Mouse (Mus musculus) forebrain, embryonic 14.5 days (tissue): ENCODE data around the gene Gm28308. TPM values are rescaled to one million over a fixed set of nuclear protein-coding genes. Genes with fewer than 3 reads are reported as not detected.

Experiments used
- ATAC-seq: fragments of 200-750 bp; cut with Nextera tagmentation; 2 replicates; pipeline ENCODE4 v1.8.0; 2017; ENCODE audit warnings: mild to moderate bottlenecking, moderate library complexity
- DNase-seq: peaks from one replicate; pipeline ENCODE4 v3.0.0-alpha.2; 2015; ENCODE audit warnings: low spot score
- H3K27ac ChIP-seq: fragments of 300-500 bp; sonication (generic); 2 replicates; pipeline ENCODE4 v1.5.1; 2014; ENCODE audit warnings: low read depth, mild to moderate bottlenecking, control low read depth, low read length, moderate library complexity
- H3K27me3 ChIP-seq: fragments of 300-500 bp; sonication (generic); replicated peaks from 2 replicates; pipeline ENCODE4 v1.6.1; 2014; ENCODE audit warnings: low read length, control low read depth, mixed read lengths; ENCODE audit not compliant: control insufficient read depth, insufficient read depth
- H3K36me3 ChIP-seq: fragments of 300-500 bp; sonication (generic); 2 replicates; pipeline ENCODE4 v1.6.1; 2014; ENCODE audit warnings: low read length, control low read depth; ENCODE audit not compliant: control insufficient read depth, insufficient read depth
- H3K4me1 ChIP-seq: fragments of 300-500 bp; sonication (generic); 2 replicates; pipeline ENCODE4 v1.6.1; 2014; ENCODE audit warnings: antibody characterized with exemption, low read length, control low read depth; ENCODE audit not compliant: control insufficient read depth, insufficient read depth
- H3K4me2 ChIP-seq: fragments of 300-500 bp; sonication (generic); 2 replicates; pipeline ENCODE4 v1.6.1; 2014; ENCODE audit warnings: mild to moderate bottlenecking, control low read depth, low read length
- H3K4me3 ChIP-seq: fragments of 300-500 bp; sonication (generic); 2 replicates; pipeline ENCODE4 v1.5.1; 2014; ENCODE audit warnings: low read depth, low read length, control low read depth
- H3K9ac ChIP-seq: fragments of 300-500 bp; sonication (generic); 2 replicates; pipeline ENCODE4 v1.6.1; 2014; ENCODE audit warnings: mild to moderate bottlenecking, low read length, control low read depth, moderate library complexity
- H3K9me3 ChIP-seq: fragments of 300-500 bp; sonication (generic); replicated peaks from 2 replicates; pipeline ENCODE4 v1.6.1; 2016; ENCODE audit warnings: low read length, control low read depth, mixed read lengths; ENCODE audit not compliant: control insufficient read depth
- WGBS: fragments of 180-500 bp; shearing (Covaris S2); extraction: QIAGEN DNeasy Blood & Tissue Kit; methylation state at CpG from one replicate; pipeline ENCODE4 v1.1.7; 2014; 5-methylcytosine and 5-hydroxymethylcytosine counted together
- polyA plus RNA-seq: library from polyadenylated mRNA; unstranded; fragments of >200 nt; fragmentation: Nextera tagmentation; extraction: Ambion mirVana; gene quantifications from 2 replicates; pipeline ENCODE4 v1.2.1, GENCODE M21; 2014

Gene Gm28308
- polyA plus RNA-seq, 1 experiment from 2014 or later = not detected

DNA sequence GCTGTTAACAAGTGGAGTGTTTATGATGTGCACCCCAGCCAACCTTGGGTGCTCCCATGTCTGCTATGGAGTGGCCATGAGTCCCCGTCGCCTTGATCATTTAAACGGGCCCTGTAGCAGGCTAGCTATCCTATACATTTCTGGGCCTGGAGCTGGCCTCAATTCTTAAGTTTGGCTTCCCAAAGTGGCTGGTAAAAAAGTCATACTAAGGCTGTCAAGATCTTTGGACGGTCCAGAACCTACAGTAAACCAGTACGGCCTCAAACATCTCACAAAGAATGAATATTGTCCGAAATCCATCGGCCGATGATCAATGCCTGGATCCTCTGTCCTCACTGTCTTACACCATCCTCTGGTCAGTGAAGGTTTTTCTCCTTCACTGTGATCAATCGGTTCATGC lies 22.1 kb upstream of the Gm28308 start:
- Histone ChIP-seq H3K9me3 (no peaks in the 10 kb centered on the region), H3K9ac (no peak overlapping the region), H3K4me2 (no peak overlapping the region), H3K27ac (no peak overlapping the region), H3K36me3 (no peaks in the 10 kb centered on the region), H3K4me1 (no peaks in the 10 kb centered on the region), H3K27me3 (peaks cover 93% of the 10 kb centered on the region), H3K4me3 (no peak overlapping the region)
- no peak for DNase-seq
- ATAC-seq = no peak
- 30% methylated on average over 9 of the region's 9 CpGs for WGBS

DNA sequence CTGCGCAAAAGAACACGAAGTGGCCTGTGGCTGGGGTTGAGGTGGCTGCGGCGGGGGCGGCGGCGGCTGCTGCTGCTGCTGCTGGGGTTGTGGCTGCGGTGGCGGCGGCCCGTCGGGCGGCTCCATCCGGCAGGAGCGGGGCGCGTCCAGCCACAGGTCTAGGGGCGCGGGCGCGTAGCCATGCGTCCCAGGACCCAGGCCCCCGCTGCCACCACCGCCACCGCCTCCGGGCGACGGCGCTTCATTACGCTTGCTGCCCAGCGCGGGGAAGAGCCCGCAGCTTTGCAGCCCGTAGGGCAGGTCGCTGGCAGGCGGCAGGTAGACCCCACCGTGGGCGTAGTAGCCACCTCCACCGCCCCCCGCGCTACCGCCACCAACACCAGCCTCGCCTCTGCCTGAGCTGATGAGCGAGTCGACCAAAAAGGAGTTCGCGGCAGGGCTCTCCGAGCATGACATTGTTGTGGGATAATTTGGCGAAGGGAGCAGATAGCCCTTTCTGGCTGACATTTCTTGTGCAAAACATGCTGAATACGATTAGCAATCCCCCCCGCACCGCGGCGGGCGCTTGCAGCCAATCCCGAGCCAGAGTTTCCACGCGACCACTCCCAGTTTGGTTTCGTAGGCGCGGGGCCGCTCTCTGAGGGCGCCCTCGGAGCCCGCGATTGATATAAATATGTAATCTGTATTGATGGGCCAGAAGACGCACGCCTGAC lies 21.4 kb upstream of the Gm28308 start:
- DNase-seq (no peak), ATAC-seq (no peak)
- Histone ChIP-seq H3K27me3 (peaks cover 92% of the 10 kb centered on the region), H3K27ac (no peak overlapping the region), H3K4me2 (no peak overlapping the region), H3K9me3 (no peaks in the 10 kb centered on the region), H3K36me3 (no peaks in the 10 kb centered on the region), H3K4me1 (no peaks in the 10 kb centered on the region), H3K9ac (no peak overlapping the region), H3K4me3 (no peak overlapping the region)
- under 1% methylated on average over 61 of the region's 68 CpGs for WGBS

DNA sequence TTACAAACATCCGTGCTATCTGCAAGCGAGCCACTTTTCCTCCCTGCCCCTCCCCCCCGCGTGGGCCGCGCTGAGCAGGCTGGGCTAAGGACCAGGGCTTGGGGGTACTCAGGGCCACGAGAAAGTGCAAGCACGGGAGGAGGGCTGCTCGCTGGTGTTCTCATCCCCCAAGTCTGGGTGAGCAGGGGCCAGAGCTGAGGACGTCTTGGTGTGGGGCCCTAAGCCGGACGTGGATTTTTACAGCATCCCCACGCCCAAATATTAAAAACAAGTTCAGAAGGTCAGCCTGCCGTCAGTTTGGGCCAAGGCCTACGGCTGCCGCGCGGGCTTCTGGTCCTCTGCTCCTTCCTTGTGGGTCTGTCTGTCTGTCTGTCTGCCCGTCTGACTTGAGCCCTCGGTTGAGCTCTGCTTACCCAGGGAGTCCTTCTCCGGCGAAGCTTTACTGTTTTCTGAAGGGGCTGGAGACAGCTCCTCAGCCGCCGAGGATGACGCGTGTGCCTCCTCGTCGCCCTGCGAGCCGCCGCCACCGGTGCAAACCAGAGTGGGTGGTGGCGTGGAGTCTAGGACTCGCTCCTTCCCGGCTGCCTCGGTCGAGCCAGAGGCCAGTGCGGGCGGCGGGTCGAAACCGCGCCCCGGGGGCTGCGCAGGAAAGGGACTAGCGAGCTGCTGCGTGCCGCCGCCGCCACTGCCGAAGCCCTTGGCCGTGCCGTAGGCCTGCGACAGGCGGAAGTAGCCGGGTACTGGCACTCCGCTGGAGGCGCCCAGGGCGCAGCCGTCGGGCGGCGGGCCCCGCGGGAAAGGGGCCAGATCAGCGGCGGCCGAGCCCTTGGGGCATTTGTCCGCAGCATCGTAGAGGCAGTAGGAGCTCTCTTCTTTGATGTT lies 20.6 kb upstream of the Gm28308 start:
- Histone ChIP-seq H3K27ac (no peak overlapping the region), H3K9me3 (no peaks in the 10 kb centered on the region), H3K4me1 (no peaks in the 10 kb centered on the region), H3K4me3 (no peak overlapping the region), H3K27me3 (peaks cover 94% of the 10 kb centered on the region), H3K36me3 (no peaks in the 10 kb centered on the region), H3K9ac (no peak overlapping the region), H3K4me2 (no peak overlapping the region)
- ATAC-seq (no peak), DNase-seq (no peak)
- WGBS = 1% methylated on average over 68 of the region's 70 CpGs

DNA sequence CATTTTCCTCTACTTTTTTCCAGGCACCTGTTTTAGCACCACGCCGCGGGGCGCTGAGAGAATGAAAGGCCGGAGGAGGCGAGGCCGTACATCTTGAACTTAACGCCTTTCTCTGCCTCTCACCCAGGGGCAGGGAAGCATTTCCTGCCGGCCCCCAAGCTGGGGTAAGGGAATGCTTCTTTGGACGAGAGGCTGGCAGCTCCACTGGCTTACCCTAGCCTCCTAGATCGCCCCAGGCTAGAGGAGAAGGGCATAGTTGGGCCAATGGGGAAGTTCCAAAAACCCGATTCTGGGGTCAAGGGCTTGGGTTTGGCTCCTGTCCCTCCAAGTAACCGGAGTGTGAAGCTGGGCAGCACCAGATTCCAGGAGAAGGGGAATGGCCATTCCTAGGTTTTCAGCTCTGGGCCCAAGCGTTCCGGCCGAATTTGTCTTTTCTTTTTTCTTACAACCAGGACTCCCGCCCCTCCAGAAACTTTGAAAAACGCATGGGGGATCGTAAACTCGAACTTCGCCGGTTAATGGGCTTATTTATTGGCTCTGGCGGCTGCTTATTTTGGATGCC lies 19.9 kb upstream of the Gm28308 start:
- ATAC-seq (no peak), DNase-seq (no peak)
- no peaks in the 10 kb centered on the region for H3K4me1 ChIP-seq
- 2% methylated on average over 23 of the region's 23 CpGs for WGBS
- no peak overlapping the region for H3K4me3 ChIP-seq
- no peak overlapping the region for H3K27ac ChIP-seq
- no peak overlapping the region for H3K9ac ChIP-seq
- H3K27me3 ChIP-seq = peaks cover 93% of the 10 kb centered on the region
- no peaks in the 10 kb centered on the region for H3K9me3 ChIP-seq
- H3K4me2 ChIP-seq = no peak overlapping the region
- no peaks in the 10 kb centered on the region for H3K36me3 ChIP-seq

DNA sequence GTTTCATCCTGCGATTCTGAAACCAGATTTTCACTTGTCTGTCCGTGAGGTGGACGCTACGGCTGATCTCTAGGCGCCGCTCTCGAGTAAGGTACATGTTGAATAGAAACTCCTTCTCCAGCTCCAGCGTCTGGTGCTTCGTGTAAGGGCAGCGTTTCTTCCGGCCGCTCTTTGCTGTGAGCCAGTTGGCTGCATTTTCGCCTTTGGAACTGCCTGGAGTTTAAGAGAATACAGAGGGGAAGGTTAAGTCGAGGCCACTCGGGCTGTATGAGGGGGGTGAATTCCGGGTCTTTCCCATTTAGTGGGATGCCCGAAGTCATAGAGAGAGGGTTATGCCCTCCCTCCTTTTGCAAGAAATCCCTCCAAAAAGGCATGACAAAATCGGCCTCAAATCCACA lies 19.4 kb upstream of the Gm28308 start:
- no peak overlapping the region for H3K4me2 ChIP-seq
- H3K9me3 ChIP-seq = no peaks in the 10 kb centered on the region
- ATAC-seq (no peak), DNase-seq (no peak)
- H3K27me3 ChIP-seq = peaks cover 93% of the 10 kb centered on the region
- H3K4me3 ChIP-seq = no peak overlapping the region
- no peaks in the 10 kb centered on the region for H3K4me1 ChIP-seq
- H3K36me3 ChIP-seq = no peaks in the 10 kb centered on the region
- no peak overlapping the region for H3K27ac ChIP-seq
- under 1% methylated on average over 18 of the region's 18 CpGs for WGBS
- no peak overlapping the region for H3K9ac ChIP-seq

DNA sequence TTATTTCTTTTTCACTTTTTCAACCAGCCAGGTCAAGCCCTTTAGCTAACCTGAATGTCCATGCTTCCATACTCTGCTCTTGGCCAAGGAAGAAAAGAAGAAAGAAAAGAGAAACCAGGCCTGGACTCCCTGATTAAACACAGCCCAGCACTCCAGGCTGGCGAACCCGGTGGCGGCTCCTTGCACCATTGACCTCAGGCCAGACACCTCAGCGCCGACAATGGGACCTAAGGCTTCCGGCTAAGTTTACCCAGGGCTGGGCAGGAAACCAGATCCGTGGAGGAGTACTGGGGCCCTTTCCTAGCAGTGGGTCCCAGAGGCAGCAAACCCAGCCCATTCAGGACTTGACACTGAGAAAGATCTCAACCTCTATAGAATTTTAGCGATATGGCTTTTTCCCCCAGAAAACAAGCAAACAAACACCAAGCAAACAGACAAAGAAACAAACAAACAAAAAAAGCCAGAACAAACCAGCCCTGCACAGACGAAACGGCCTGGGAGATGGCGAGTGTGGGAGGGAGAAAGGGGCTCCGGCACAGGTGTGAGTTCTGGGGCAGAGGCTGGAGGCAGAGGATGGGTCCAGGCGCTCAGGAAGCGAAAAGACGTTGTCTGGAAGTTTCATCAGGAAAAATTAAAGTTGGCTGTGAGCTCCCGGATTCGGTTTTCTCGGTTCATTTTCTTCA lies 18.9 kb upstream of the Gm28308 start:
- under 1% methylated on average over 18 of the region's 18 CpGs for WGBS

DNA sequence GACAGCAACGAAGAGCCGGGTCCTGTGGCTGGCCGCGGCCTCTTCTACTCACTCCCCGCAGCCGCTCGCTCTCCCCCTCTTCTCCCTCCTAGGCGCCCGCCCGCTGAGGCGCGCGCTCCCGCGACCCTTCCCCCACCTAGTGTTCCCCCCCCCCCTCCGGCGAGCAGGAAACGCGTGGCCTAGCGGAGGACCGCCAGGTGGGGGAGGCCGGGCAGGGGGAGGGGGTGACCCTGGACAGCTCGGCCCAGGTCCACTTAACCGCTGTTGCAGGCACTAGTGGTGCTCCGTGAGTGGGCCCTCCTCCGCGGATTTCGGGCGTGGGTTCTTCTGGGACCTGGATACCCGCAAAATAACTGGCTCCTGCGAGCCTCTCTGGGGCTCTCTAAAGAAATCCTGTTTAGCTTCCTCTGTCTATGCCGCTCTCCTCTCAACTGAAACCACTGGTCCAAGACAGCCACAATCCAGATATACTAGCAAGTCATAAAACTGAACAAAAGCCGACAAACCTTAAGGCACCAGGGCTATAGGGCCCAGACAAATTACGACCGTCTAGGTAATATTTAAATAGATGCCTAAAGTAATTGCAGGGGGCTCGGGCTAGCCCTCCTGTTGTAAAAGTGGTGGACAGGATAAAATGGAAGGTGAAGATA lies 17.5 kb upstream of the Gm28308 start, which contains the start of gene Hoxa9:
TSS of gene Hoxa9 (minus strand) at position 574 of the 650 bp plus-strand sequence.
- H3K4me1 ChIP-seq = no peaks in the 10 kb centered on the region
- no peak for DNase-seq
- peaks cover 93% of the 10 kb centered on the region for H3K27me3 ChIP-seq
- H3K9ac ChIP-seq = no peak within 1 kb of the TSS
- no peak within 1 kb of the TSS for H3K27ac ChIP-seq
- no peak within 1 kb of the TSS for H3K4me3 ChIP-seq
- H3K4me2 ChIP-seq = no peak within 1 kb of the TSS
- H3K36me3 ChIP-seq = no peaks in the 10 kb centered on the region
- WGBS = 1% methylated on average over 14 of the region's 36 CpGs
- no peaks in the 10 kb centered on the region for H3K9me3 ChIP-seq
- no peak for ATAC-seq

More for the DNA sequence above, 18.9 kb upstream of the Gm28308 start:
- Histone ChIP-seq H3K4me1 (no peaks in the 10 kb centered on the region), H3K27ac (no peak overlapping the region), H3K27me3 (peaks cover 93% of the 10 kb centered on the region), H3K9ac (no peak overlapping the region), H3K4me2 (no peak overlapping the region), H3K4me3 (no peak overlapping the region), H3K9me3 (no peaks in the 10 kb centered on the region), H3K36me3 (no peaks in the 10 kb centered on the region)
- DNase-seq (no peak), ATAC-seq (no peak)

DNA sequence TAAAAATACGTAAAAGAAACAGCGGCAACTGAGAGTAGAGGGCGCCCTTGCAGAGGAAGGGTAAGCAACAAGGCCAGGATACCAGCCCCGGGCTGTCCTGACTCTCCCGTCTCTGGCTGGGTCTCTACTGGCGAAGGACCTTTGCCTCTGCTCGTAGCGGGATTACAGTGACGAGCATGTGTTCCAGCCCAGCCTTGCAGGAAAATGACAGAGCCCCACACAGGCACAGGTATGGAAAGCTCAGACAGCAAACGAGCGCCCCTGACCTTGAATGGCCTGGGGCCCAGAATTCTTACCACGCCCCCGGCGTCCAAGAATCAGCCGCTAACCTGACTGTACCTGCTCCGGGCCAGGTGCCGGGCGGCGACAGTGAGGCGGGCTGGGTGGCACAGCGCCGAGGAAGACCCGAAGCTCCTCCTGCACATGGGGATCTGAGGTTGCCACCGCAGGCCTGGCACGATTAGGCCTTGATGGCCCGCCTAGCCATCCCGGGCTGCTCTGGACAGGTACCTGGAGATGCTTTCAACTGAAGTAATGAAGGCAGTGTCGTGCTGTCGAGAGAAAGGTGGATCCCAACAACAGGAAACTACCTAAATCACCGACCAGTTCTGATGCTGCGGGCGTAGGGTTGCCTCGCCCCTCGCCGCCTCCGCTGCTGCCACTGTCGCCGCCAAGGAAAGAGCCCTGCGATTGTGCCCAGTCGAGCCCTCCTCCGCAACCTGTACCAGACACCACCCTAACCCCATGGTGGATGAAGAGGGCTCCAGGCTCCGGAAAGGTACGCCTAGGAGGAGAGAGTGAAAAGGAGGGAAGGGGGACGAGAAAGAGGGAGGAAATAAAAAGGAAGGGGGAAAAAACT lies 16.6 kb upstream of the Gm28308 start:
- Histone ChIP-seq H3K4me3 (no peak overlapping the region), H3K4me2 (no peak overlapping the region), H3K27ac (no peak overlapping the region), H3K9me3 (no peaks in the 10 kb centered on the region), H3K27me3 (peaks cover 93% of the 10 kb centered on the region), H3K4me1 (no peaks in the 10 kb centered on the region), H3K36me3 (no peaks in the 10 kb centered on the region), H3K9ac (no peak overlapping the region)
- no peak for DNase-seq
- under 1% methylated on average over 44 of the region's 44 CpGs for WGBS
- no peak for ATAC-seq
